Mouse (Mus musculus) ES-Bruce4 (cell line): ENCODE measurements around the gene Gm44579. TPM values are rescaled to one million over a fixed set of nuclear protein-coding genes. Genes with fewer than 3 reads are reported as not detected.

ENCODE experiments used
- H3K27ac ChIP-seq: 2 replicates; pipeline ENCODE4 v1.5.1; 2012; ENCODE audit warnings: low read length, inconsistent platforms; ENCODE audit not compliant: insufficient read depth
- H3K27me3 ChIP-seq: 2 replicates; pipeline ENCODE4 v1.6.1; 2012; ENCODE audit warnings: mild to moderate bottlenecking, low read length, inconsistent platforms; ENCODE audit not compliant: control insufficient read depth, poor library complexity, insufficient read depth, severe bottlenecking
- H3K36me3 ChIP-seq: 2 replicates; pipeline ENCODE4 v1.6.1; 2012; ENCODE audit warnings: inconsistent platforms, mild to moderate bottlenecking, low read length, moderate library complexity; ENCODE audit not compliant: control insufficient read depth, poor library complexity, insufficient read depth, severe bottlenecking
- H3K4me1 ChIP-seq: one replicate; pipeline ENCODE4 v1.8.1; 2011; ENCODE audit warnings: low read length; ENCODE audit not compliant: control insufficient read depth, insufficient read depth
- H3K4me3 ChIP-seq: 2 replicates; pipeline ENCODE4 v1.5.1; 2011; ENCODE audit warnings: low read depth, mild to moderate bottlenecking, low read length
- H3K9ac ChIP-seq: 2 replicates; pipeline ENCODE4 v1.6.1; 2012; ENCODE audit warnings: low read depth, mild to moderate bottlenecking, inconsistent platforms; ENCODE audit not compliant: poor library complexity, severe bottlenecking
- H3K9me3 ChIP-seq: replicated peaks from 2 replicates; pipeline ENCODE4 v1.6.1; 2012; ENCODE audit warnings: mild to moderate bottlenecking, low read length, inconsistent platforms; ENCODE audit not compliant: control insufficient read depth, poor library complexity, insufficient read depth, severe bottlenecking
- CTCF ChIP-seq: IDR thresholded peaks from one replicate; pipeline ENCODE4 v1.8.1; 2011; ENCODE audit warnings: low read depth, low read length
- EP300 ChIP-seq: IDR thresholded peaks from 2 replicates; pipeline ENCODE4 v1.6.1; 2011; ENCODE audit warnings: low read depth, low read length; ENCODE audit not compliant: insufficient read depth
- POLR2A ChIP-seq: IDR thresholded peaks from one replicate; pipeline ENCODE4 v1.8.1; 2011; ENCODE audit warnings: low read length; ENCODE audit not compliant: insufficient read depth
- polyA plus RNA-seq: library from polyadenylated mRNA; stranded (reverse); fragments of >200 nt; gene quantifications from 2 replicates; pipeline ENCODE4 v1.2.4, GENCODE M21; 2011; ENCODE audit warnings: low read depth; ENCODE audit not compliant: missing spikeins, insufficient read depth, insufficient read length

The Gm44579 gene
- polyA plus RNA-seq, 1 experiment = not detected

DNA sequence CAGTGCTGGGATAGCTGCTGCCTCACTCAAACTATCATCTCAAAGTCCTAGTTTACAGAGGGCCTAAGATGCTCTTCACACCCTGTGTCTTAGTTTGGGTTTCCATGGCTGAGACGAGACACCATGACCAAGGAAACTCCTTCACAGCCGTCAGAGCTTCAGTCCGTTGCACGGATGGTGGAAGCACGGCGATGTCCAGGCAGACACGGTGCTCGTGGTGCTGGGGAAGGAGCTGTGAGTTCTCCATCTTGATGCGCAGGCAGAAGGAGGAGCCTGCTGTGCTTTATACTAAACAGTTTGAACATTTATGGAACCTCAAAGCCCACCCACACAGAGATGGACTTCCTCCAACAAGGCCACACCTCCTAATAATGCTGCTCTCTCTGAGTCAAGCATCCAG is 83.9 kb downstream of the Gm44579 start:
- no peaks in the 10 kb centered on the region for H3K4me1 ChIP-seq
- peaks cover 13% of the 10 kb centered on the region for H3K36me3 ChIP-seq
- no peak overlapping the region for H3K4me3 ChIP-seq
- H3K27me3 ChIP-seq = no peaks in the 10 kb centered on the region
- no peak overlapping the region for H3K27ac ChIP-seq
- no peaks in the 10 kb centered on the region for H3K9me3 ChIP-seq
- TF ChIP-seq EP300 (no peak), CTCF (no peak), POLR2A (no peak)
- H3K9ac ChIP-seq = no peak overlapping the region

Other genes with a start within 250 kb of the Gm44579 start
- gene Col2a1, start 216.3 kb downstream of the Gm44579 start, polyA plus RNA-seq = 12.9 and 13.1 TPM in 2 replicates
- 39.8 and 42.8 TPM in 2 replicates for gene Pfkm, start 128.4 kb downstream of the Gm44579 start, polyA plus RNA-seq
- gene Senp1, start 127.2 kb downstream of the Gm44579 start, polyA plus RNA-seq = 69.2 and 70.6 TPM in 2 replicates
- 34.7 and 34.9 TPM in 2 replicates for gene Asb8, start 55.4 kb downstream of the Gm44579 start, polyA plus RNA-seq
- 0.81 and 1.8 TPM in 2 replicates for gene Ccdc184, start 53.8 kb downstream of the Gm44579 start, polyA plus RNA-seq
- not detected in 2 replicates for gene Olfr288, start 25.4 kb downstream of the Gm44579 start, polyA plus RNA-seq
- gene Olfr287, start 79 bp upstream of the Gm44579 start, polyA plus RNA-seq = not detected in 2 replicates
- not detected in 2 replicates for gene Olfr286, start 13.5 kb upstream of the Gm44579 start, polyA plus RNA-seq
- not detected in 2 replicates for gene H1fnt, start 36.3 kb upstream of the Gm44579 start, polyA plus RNA-seq
- 0.18 and 0.52 TPM in 2 replicates for gene Zfp641, start 75.2 kb upstream of the Gm44579 start, polyA plus RNA-seq
- not detected in 2 replicates for gene Olfr285, start 96.4 kb upstream of the Gm44579 start, polyA plus RNA-seq
- not detected in 2 replicates for gene Olfr284, start 120.0 kb upstream of the Gm44579 start, polyA plus RNA-seq
- gene Olfr283, start 160.0 kb upstream of the Gm44579 start, polyA plus RNA-seq = not detected in 2 replicates
- not detected in 2 replicates for gene Olfr282, start 210.2 kb upstream of the Gm44579 start, polyA plus RNA-seq
- gene Olfr281, start 231.6 kb upstream of the Gm44579 start, polyA plus RNA-seq = not detected in 2 replicates
- gene OR5BS1P, start 248.9 kb upstream of the Gm44579 start, polyA plus RNA-seq = not detected in 2 replicates